Mouse (Mus musculus) left cerebral cortex, adult 2 months (tissue): ENCODE data around the gene Arhgef40. TPM values are rescaled to one million over a fixed set of nuclear protein-coding genes. Genes with fewer than 3 reads are reported as not detected.

ENCODE experiments used
- DNase-seq, 2 experiments: peaks; one replicate each; pipeline ENCODE4 v3.0.0; 2021 to 2022; ENCODE audit warnings: low spot score in 2 of 2, mixed read lengths in 1 of 2; ENCODE audit errors: extremely low spot score in 1 of 2
- H3K27ac ChIP-seq: fragments of 200-600 bp; 2 replicates; pipeline ENCODE4 v1.8.1; 2022
- H3K4me3 ChIP-seq: fragments of 200-600 bp; 2 replicates; pipeline ENCODE4 v1.8.1; 2022
- CTCF ChIP-seq: fragments of 200-600 bp; IDR thresholded peaks from 2 replicates; pipeline ENCODE4 v1.8.1; 2022; ENCODE audit warnings: antibody characterized with exemption, mild to moderate bottlenecking, moderate library complexity
- intact Hi-C: fragments of 180-260 bp; cut with DNase I; formaldehyde crosslinking; loops from one replicate; pipeline ENCODE4 v1.15.1; 2025
- total RNA-seq, 2 experiments: library from RNA; stranded (reverse); gene quantifications; 2 replicates each; pipeline ENCODE4 v1.2.3; 2021

The Arhgef40 gene
- total RNA-seq, 2 experiments from 2014 or later: 28.8 to 31.1 TPM

- intact Hi-C loops: no loop called here
- peak overlapping the region; percentile 72 for H3K27ac ChIP-seq
- no peak for DNase-seq
- peak overlapping the region; percentile 45 for H3K4me3 ChIP-seq
- no peak for TF ChIP-seq CTCF
Observed at GRCm38 (mm10) chr14:52013771-52014219, 29.3 kb downstream of the Arhgef40 start.

DNA sequence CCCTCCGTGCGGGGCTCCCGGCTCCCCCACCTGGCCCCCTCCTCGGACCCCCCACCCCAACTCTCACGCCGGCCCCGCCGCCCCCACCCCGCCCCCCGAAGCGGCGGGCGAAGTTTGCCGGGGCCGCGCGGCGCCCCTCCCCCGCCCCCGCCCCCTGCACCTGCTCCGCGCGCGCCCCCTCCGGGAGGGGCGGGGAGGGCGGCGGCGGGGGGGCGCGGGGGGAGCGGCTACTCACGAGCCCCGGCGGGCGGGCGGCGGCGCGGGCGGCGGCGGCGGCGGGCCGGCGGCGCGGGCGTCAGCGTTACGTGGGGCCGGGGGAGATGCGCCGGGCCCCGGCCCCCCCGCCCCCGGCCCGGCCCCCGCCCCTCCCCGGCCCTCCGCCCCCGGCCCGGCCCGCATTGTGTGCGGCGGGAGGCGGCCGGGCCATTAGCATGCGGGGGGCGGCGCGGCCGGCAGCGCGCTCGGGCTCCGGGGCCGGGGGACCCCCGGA is 29.8 kb downstream of the Arhgef40 start:
- no peak for TF ChIP-seq CTCF
- Histone ChIP-seq H3K27ac (peak overlapping the region; percentile 82), H3K4me3 (peak overlapping the region; percentile 59)
- DNase-seq: no peak
- intact Hi-C loops: no loop called here

- Histone ChIP-seq H3K27ac (peak overlapping the region; percentile 82), H3K4me3 (peak overlapping the region; percentile 59)
- intact Hi-C loops: no loop called here
- TF ChIP-seq CTCF: no peak; the same call in 1 of the 2 replicates
- no peak for DNase-seq
Observed at GRCm38 (mm10) chr14:52014761-52015311, 30.3 kb downstream of the Arhgef40 start.

GRCm38 (mm10) chr14:52015445-52016100 is 31.1 kb downstream of the Arhgef40 start, which contains the start of gene Tmem253:
TSS of gene Tmem253 (plus strand) at chr14:52015658.
- H3K27ac ChIP-seq: peak within 1 kb of the TSS; percentile 82
- no peak for TF ChIP-seq CTCF
- intact Hi-C loops: no loop called here
- peak within 1 kb of the TSS; percentile 59 for H3K4me3 ChIP-seq
- no peak for DNase-seq

DNA sequence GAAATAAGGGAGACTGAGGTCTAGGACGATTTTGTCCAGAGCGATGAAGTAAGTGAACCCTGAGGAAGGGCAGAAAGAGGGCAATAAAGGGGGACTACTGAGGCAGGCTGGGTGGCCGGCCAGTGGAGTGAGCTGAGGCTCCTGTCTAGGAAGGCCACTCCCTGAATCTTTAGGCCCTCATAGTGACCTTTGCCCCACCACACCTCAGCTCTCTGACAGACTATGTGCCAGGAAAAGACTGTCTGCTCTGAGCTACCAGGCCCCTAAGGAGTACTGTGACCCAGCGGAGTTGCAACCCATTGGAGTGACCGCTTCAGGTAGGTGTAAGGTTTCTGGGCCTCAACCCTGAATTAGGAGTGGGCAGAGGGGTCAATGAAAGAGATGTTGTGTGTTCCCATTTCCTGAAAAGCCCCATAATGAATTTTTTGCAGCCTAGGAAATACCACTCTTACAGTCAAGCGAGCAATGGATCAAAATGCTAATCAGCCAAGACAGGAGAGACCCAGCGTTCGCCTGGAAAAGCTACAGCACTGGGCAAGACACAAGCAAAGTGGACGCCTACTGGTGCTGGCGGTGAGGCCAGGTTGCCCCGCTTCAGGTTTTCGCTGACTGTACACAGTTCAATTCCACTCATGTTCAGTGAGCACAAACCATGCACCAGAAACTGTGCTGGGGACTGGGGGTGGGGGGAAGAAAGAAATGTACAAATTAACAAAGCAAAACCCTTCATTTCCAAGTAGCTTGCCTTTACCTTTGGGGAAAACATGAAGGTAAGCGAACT is 32.3 kb downstream of the Arhgef40 start:
- Histone ChIP-seq H3K27ac (no peak overlapping the region), H3K4me3 (no peak overlapping the region)
- no peak for TF ChIP-seq CTCF
- no peak for DNase-seq
- intact Hi-C loops: no loop called here

DNA sequence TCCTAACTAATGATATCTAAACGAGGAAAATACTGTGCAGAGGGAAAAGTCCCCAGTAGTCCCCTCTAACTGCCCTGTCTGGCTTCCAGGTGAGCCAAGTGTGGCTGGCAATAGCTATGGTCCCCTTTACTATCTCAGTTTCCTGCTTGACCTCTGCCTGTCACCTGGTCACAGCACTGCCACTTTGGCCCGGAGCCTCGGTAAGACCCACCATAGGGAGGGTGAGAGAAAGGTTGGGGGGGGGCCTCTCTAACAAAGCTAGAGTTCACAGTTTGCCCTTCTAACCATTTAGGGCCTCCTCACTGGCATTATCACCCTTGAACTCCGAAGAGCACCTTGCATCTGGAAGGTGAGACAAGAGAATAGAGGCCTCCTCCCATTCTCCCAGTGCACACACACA is 33.1 kb downstream of the Arhgef40 start:
- TF ChIP-seq CTCF: no peak
- no peak for DNase-seq
- intact Hi-C loops: no loop called here
- Histone ChIP-seq H3K27ac (no peak overlapping the region), H3K4me3 (no peak overlapping the region)

DNA sequence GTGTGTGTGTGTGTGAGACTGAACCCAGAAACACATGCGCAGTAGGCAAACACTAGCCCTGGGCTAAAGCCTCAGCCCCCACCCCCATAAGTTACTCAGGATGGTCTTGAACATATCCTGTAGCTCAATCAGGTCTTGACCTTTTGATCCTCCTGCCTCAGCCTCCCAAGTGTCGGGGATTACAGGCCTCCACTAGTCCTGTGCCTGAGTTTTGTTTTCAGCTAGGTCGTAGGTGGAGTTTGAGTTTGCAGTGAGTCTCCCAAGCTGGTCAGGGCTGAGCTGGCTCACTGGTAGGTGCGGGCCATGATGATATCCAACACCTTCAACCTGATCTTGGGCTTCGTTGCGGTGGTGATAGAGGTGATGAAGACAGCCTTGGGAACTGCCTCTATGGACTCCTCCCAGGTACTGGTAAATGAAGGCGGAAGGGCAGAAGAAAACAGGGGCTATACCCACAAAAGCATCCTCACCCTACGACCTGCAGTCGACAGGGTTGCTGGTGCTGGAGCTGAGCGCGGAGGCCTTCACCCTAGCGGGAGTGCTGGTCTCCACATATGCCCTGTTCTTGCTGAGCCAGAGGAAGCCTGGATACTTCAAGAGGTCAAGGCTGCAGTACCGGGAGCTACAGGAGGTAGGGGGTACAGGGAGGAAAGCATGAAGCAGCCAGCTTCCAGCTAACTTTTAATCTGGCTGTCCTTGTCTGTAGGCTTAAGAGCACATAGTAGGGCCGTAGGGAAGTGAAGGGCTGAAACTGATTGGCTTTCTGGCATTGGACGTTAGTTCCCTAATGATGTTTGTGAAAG is 33.9 kb downstream of the Arhgef40 start:
- Histone ChIP-seq H3K4me3 (peak overlapping the region; percentile 84), H3K27ac (peak overlapping the region; percentile 100; the same call in 1 of the 2 replicates)
- TF ChIP-seq CTCF: no peak
- DNase-seq: no peak
- intact Hi-C loops: no loop called here

DNA sequence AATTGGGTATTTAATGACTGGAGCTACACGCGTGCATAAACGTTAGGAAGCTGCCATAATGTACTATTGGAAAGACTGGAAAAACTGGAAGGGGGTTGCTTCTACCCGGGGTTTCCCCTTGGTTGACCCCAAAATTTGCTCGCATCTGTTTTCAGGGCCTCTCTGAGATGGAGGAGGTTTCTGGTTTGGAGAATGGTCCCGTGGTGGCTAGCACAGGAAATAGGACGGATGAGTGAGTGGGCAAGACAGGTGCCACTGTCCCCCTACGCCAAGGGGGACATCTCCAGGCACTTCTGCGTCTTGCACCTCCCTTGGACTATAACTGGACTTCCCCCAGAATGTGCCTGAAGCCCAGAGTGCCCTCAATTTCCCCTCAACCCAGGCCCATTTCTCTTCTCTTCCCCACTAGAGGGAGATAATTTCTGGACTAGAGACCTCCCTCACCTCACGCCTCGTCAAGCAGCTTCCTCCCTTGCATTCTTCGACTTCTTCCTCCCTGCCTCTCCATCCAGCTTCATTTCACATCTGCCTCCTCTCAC is 34.6 kb downstream of the Arhgef40 start:
- intact Hi-C loops: no loop called here
- peak; percentile 48 for TF ChIP-seq CTCF

DNA sequence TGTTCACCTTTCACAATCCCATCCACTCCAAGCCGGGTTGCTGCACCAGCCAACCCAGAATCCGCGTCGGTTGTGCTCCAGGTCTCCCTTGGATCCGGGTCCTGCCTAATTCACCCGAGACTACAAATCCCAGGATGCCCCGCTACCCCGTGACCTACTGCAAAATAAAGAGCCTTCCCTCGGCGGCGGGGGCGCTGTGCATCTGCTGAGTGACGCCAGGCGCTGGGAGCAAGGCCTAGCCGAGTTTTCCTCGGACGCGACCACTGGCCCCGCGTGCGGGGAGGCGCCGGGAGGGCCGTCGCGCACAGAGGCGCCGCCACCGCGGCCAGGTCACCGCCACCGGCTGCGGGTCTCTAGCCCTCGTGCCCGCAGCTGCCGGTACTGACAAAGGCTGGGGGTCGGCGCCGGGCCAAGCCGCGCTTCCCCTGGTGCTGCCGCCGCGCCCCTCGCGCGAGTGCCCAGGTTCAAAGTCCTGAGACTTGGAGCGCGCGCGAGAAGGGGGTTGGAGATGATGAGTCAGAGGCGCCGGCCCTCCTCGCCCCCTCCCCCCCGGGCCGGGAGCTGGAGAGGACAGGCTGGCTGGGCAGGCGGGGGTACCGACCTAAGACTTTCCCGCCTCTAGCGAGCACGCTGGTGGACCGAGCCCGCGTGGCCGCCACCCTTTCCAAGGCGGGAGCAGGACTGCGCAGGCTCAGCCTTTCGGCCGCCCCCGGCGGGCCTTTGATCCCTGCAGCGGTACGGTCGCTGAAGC is 35.2 kb downstream of the Arhgef40 start:
- peak; percentile 34 for TF ChIP-seq CTCF
- Histone ChIP-seq H3K27ac (peak overlapping the region; percentile 100), H3K4me3 (peak overlapping the region; percentile 84)
- intact Hi-C loops: loop anchor here (1.0 to 10.0 kb wide), 5 partner anchors 7 to 295 kb away; partner anchors contain the start of genes Ang4 and Mettl17
- DNase-seq: peak; percentile 97 to 98

More for the DNA sequence above, 34.6 kb downstream of the Arhgef40 start:
- DNase-seq: no peak
- Histone ChIP-seq H3K4me3 (peak overlapping the region; percentile 84), H3K27ac (peak overlapping the region; percentile 100)

DNA sequence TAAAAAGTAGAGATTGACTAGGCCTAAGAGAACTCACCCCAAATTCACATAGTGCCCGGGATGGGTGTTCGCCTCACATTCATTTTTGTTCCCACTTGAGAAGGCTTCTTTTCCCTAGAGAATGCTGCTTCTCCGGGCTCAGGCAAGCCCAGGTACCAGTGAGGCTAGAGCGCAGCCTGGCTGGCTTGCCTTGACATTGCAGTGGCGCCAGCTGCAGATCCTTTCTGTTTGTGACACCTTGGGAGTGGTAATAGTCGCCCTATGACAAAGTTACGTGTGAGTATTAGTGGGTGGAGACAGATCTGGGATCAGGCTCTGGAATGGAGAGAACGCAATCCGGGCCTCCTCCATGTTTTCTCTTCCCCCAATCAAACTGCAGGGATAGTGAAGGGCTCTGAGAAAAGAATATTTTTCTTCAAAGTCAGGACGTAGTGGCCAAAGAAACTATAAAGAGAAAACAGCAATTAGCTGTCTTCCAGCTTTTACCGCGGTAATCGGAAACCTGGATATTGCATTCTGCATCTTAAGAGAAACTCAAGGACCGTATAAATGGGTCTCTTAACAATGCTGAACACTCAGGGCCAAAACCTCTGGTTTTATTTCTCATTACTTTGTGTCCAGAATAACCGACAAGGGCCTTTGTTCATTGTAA is 36.1 kb downstream of the Arhgef40 start, which contains the start of gene Zfp219:
TSS of gene Zfp219 (minus strand) at position 248 of the 652 bp plus-strand sequence.
- DNase-seq: peak; percentile 63 to 79
- H3K27ac ChIP-seq: peak within 1 kb of the TSS; percentile 100
- intact Hi-C loops: loop anchor here (1.0 to 10.0 kb wide), 5 partner anchors 8 to 294 kb away; partner anchors contain the start of genes Ang4 and Mettl17
- H3K4me3 ChIP-seq: peak within 1 kb of the TSS; percentile 84
- TF ChIP-seq CTCF: peak; percentile 61
